Mouse (Mus musculus) kidney, embryonic 14.5 days (tissue): Measurements from ENCODE around the gene Tmcc3. TPM values are rescaled to one million over a fixed set of nuclear protein-coding genes. Genes with fewer than 3 reads are reported as not detected.

ENCODE experiments used
- microRNA-seq: library from miRNA; unstranded; fragments of <30 nt; microRNA quantifications from one replicate; pipeline ENCODE4, GENCODE M21; 2016
- polyA plus RNA-seq: library from polyadenylated mRNA; unstranded; fragments of >200 nt; fragmentation: Nextera tagmentation; extraction: Ambion mirVana; gene quantifications from 2 replicates; pipeline ENCODE4 v1.2.1, GENCODE M21; 2014

Gene Tmcc3
- polyA plus RNA-seq, 1 experiment from 2014 or later, result 7.2 TPM

Small RNA genes within 50 kb of the gene (microRNA-seq; reads per million reads assigned to microRNA genes)
- gene Mir7211, result not detected

Other genes with a start within 250 kb of the Tmcc3 start
- gene Nr2c1, start 163.9 kb upstream of the Tmcc3 start, polyA plus RNA-seq, result 8.0 and 10.7 TPM in 2 replicates
- 526 and 667 TPM in 2 replicates for gene Ndufa12, start 113.2 kb upstream of the Tmcc3 start, polyA plus RNA-seq
- gene Gm4792, start 13.2 kb upstream of the Tmcc3 start, polyA plus RNA-seq, result not detected in 2 replicates